8 mouse cellular contexts compared by ENCODE assay signal in genomic region chr14:36862387-36862786, GRCm38 (mm10).
DNase-seq lines count a peak whose midpoint lies in the region; ATAC-seq and TF ChIP-seq lines count a peak whose summit lies in the region.

No protein-coding gene starts in this region.

- peak; percentile 82 to 90 (median 83) for TF ChIP-seq CTCF in MEL (IDR thresholded peaks at IDR 0.05 in 2 of 3, conservative IDR thresholded peaks at IDR 0.05 in 1 of 3; ENCODE audit: control insufficient read depth in 1 of 3, insufficient read depth in 1 of 3, low read depth in 2 of 3, low read length in 3 of 3, poor library complexity in 1 of 3, severe bottlenecking in 1 of 3)
- TF ChIP-seq CTCF in cortical plate, adult 2 months (IDR thresholded peaks at IDR 0.05; ENCODE audit: extremely low read depth, insufficient read depth, low read length) = peak; percentile 65

- intact Hi-C loops in heart, postnatal 10 days (cut with DNase I) = no loop called here
- intact Hi-C loops in left cerebral cortex, postnatal 14 days (cut with DNase I) = no loop called here

- no peak overlapping the region for H3K4me3 ChIP-seq in kidney, embryonic 15.5 days (replicated peaks)
- H3K4me3 ChIP-seq in MEL (ENCODE audit: control insufficient read depth in 1 of 2, insufficient read depth in 1 of 2, low read depth in 2 of 2, low read length in 2 of 2) = peak overlapping the region; percentile 41 to 50
- no peak overlapping the region for H3K4me3 ChIP-seq in cortical plate, adult 2 months (ENCODE audit: insufficient read depth, low read length)
- H3K4me3 ChIP-seq in midbrain, embryonic 14.5 days (replicated peaks; ENCODE audit: low read depth, low read length) = no peak overlapping the region

- TF ChIP-seq POLR2A in MEL (IDR thresholded peaks at IDR 0.05; ENCODE audit: control insufficient read depth in 1 of 2, insufficient read depth in 1 of 2, low read depth in 1 of 2, low read length in 2 of 2, poor library complexity in 1 of 2) = no peak
- no peak for TF ChIP-seq POLR2A in cortical plate, adult 2 months (IDR thresholded peaks at IDR 0.05; ENCODE audit: extremely low read depth, insufficient read depth, low read length)

- TF ChIP-seq EP300 in MEL (IDR thresholded peaks at IDR 0.05; ENCODE audit: low read depth in 1 of 2, low read length in 2 of 2) = no peak

- H3K9me3 ChIP-seq in kidney, embryonic 15.5 days (replicated peaks) = no peaks in the 10 kb centered on the region
- no peaks in the 10 kb centered on the region for H3K9me3 ChIP-seq in MEL (replicated peaks; ENCODE audit: insufficient read depth, low read length)
- H3K9me3 ChIP-seq in midbrain, embryonic 14.5 days (ENCODE audit: control insufficient read depth, low read length) = no peaks in the 10 kb centered on the region

- no peak overlapping the region for H3K27ac ChIP-seq in kidney, embryonic 15.5 days
- H3K27ac ChIP-seq in MEL (ENCODE audit: control insufficient read depth, low read depth, low read length) = no peak overlapping the region
- no peak overlapping the region for H3K27ac ChIP-seq in cortical plate, adult 2 months (ENCODE audit: insufficient read depth, low read length)
- no peak overlapping the region for H3K27ac ChIP-seq in midbrain, embryonic 14.5 days (replicated peaks; ENCODE audit: low read depth, low read length)

- peaks cover 3% of the 10 kb centered on the region; the same call in 1 of the 2 replicates for H3K4me1 ChIP-seq in kidney, embryonic 15.5 days
- peaks cover 0 to 7% of the 10 kb centered on the region in 2 experiments for H3K4me1 ChIP-seq in MEL (ENCODE audit: control insufficient read depth in 1 of 2, insufficient read depth in 2 of 2, low read length in 2 of 2)
- no peaks in the 10 kb centered on the region for H3K4me1 ChIP-seq in cortical plate, adult 2 months (ENCODE audit: control insufficient read depth, insufficient read depth, low read length)
- H3K4me1 ChIP-seq in midbrain, embryonic 14.5 days (ENCODE audit: control insufficient read depth, insufficient read depth, low read length) = no peaks in the 10 kb centered on the region

- H3K9ac ChIP-seq in kidney, embryonic 15.5 days = no peak overlapping the region
- H3K9ac ChIP-seq in MEL (ENCODE audit: control insufficient read depth, low read depth, low read length, poor library complexity, severe bottlenecking) = peak overlapping the region; percentile 28; the same call in 1 of the 2 replicates
- no peak overlapping the region for H3K9ac ChIP-seq in midbrain, embryonic 14.5 days (replicated peaks; ENCODE audit: low read length)

- H3K27me3 ChIP-seq in kidney, embryonic 15.5 days = no peaks in the 10 kb centered on the region
- no peaks in the 10 kb centered on the region for H3K27me3 ChIP-seq in MEL (ENCODE audit: control insufficient read depth in 1 of 2, insufficient read depth in 2 of 2, low read length in 2 of 2)
- H3K27me3 ChIP-seq in midbrain, embryonic 14.5 days (ENCODE audit: control insufficient read depth, insufficient read depth, low read length) = no peaks in the 10 kb centered on the region

- no peak for ATAC-seq in kidney, embryonic 15.5 days (replicated peaks; ENCODE audit: low FRiP score)
- ATAC-seq in midbrain, embryonic 14.5 days (ENCODE audit: low FRiP score, low TSS enrichment) = no peak

- DNase-seq in kidney, adult 18-20 months = peak; percentile 55
- DNase-seq in MEL (ENCODE audit: low read depth, low spot score) = peak; percentile 78
- peak; percentile 19 to 61 for DNase-seq in heart, postnatal 10 days
- peak; percentile 39 to 62 for DNase-seq in left cerebral cortex, postnatal 14 days (ENCODE audit: low spot score in 2 of 2)
- DNase-seq in midbrain, embryonic 14.5 days = peak; percentile 79
- peak; percentile 60 for DNase-seq in thymus, postnatal 14 days

- TF ChIP-seq RAD21 in MEL (IDR thresholded peaks at IDR 0.05; ENCODE audit: low read depth, low read length) = peak; percentile 83

- no peaks in the 10 kb centered on the region for H3K79me2 ChIP-seq in MEL (ENCODE audit: control insufficient read depth, insufficient read depth, low read length, poor library complexity)

- no peaks in the 10 kb centered on the region for H3K36me3 ChIP-seq in kidney, embryonic 15.5 days
- no peaks in the 10 kb centered on the region for H3K36me3 ChIP-seq in MEL (ENCODE audit: control insufficient read depth in 1 of 2, insufficient read depth in 2 of 2, low read length in 2 of 2)
- no peaks in the 10 kb centered on the region for H3K36me3 ChIP-seq in midbrain, embryonic 14.5 days (ENCODE audit: control insufficient read depth, insufficient read depth, low read length)

- 25% methylated on average over 7 of the region's 7 CpGs for WGBS in kidney, embryonic 15.5 days
- WGBS in midbrain, embryonic 14.5 days = 22% methylated on average over 7 of the region's 7 CpGs

- H3K4me2 ChIP-seq in kidney, embryonic 15.5 days = no peak overlapping the region
- no peak overlapping the region for H3K4me2 ChIP-seq in midbrain, embryonic 14.5 days (ENCODE audit: low read length)

TF ChIP-seq in MEL, 35 proteins besides CTCF, POLR2A, EP300 and RAD21:
- TF ChIP-seq GATA1 (IDR thresholded peaks at IDR 0.05; ENCODE audit: low read depth, low read length) = 0 out of 2 replicates have a peak, but pooled peaks have one; percentile 23
- no peak for TF ChIP-seq ZKSCAN1 (IDR thresholded peaks at IDR 0.05; ENCODE audit: low read depth, low read length)
- TF ChIP-seq ZC3H11A (IDR thresholded peaks at IDR 0.05; ENCODE audit: low read depth, low read length) = peak; percentile 54; the same call in 1 of the 2 replicates
- TF ChIP-seq BHLHE40 (IDR thresholded peaks at IDR 0.05; ENCODE audit: borderline replicate concordance, low read depth, low read length) = no peak
- no peak for TF ChIP-seq E2F4 (IDR thresholded peaks at IDR 0.05; ENCODE audit: borderline replicate concordance, low read depth, low read length)
- no peak for TF ChIP-seq MYB (IDR thresholded peaks at IDR 0.05; ENCODE audit: low read depth, low read length)
- no peak for TF ChIP-seq TAL1 (IDR thresholded peaks at IDR 0.05; ENCODE audit: low read length)
- TF ChIP-seq POLR2AphosphoS2 (IDR thresholded peaks at IDR 0.05; ENCODE audit: low read length) = no peak
- TF ChIP-seq SMC3 (IDR thresholded peaks at IDR 0.05; ENCODE audit: low read depth, low read length) = peak; percentile 90
- TF ChIP-seq MAZ (IDR thresholded peaks at IDR 0.05; ENCODE audit: low read depth, low read length) = no peak
- TF ChIP-seq KAT2A (conservative IDR thresholded peaks at IDR 0.05; ENCODE audit: low read depth, low read length) = no peak
- no peak for TF ChIP-seq NRF1 (IDR thresholded peaks at IDR 0.05; ENCODE audit: insufficient read depth, low read depth, low read length, poor library complexity, severe bottlenecking)
- TF ChIP-seq USF2 (IDR thresholded peaks at IDR 0.05; ENCODE audit: borderline replicate concordance in 1 of 2, insufficient read depth in 1 of 2, low read depth in 1 of 2, low read length in 2 of 2) = no peak
- TF ChIP-seq NELFE (IDR thresholded peaks at IDR 0.05; ENCODE audit: low read depth, low read length) = no peak
- no peak for TF ChIP-seq TCF12 (IDR thresholded peaks at IDR 0.05; ENCODE audit: low read depth, low read length)
- no peak for TF ChIP-seq CHD2 (IDR thresholded peaks at IDR 0.05; ENCODE audit: low read length)
- TF ChIP-seq ELF1 (IDR thresholded peaks at IDR 0.05; ENCODE audit: low read depth, low read length) = 0 out of 2 replicates have a peak, but pooled peaks have one; percentile 15

Comparison
In these comparisons a context has a peak if more than half of its experiments do, and no peak if none do; other contexts are left out.
1. H3K4me3 ChIP-seq: peak in MEL (2 of 2); none in kidney, embryonic 15.5 days (single experiment), cortical plate, adult 2 months (single experiment) and midbrain, embryonic 14.5 days (single experiment).
2. Peak in every context shown above with its lines, with median percentiles within 50 percentile points of each other: DNase-seq.